Mouse (Mus musculus) T-helper 17 cell (primary cell): ENCODE measurements around the gene Itm2b.

Source experiments
- in situ Hi-C, 2 experiments: fragments of 300-600 bp; cut with MboI, MseI; formaldehyde crosslinking; loops; 1 replicate in 1 of 2; 2 replicates in 1 of 2; pipeline ENCODE4 v1.15.1; 2025; ENCODE audit warnings: high pct_unique_total_duplicates in 2 of 2

Gene Itm2b

GRCm38 (mm10) chr14:73370078-73370670 lies 14.9 kb downstream of the Itm2b start:
- in situ Hi-C loops, result no loop called here

GRCm38 (mm10) chr14:73369634-73370033 lies 15.5 kb downstream of the Itm2b start:
- in situ Hi-C loops, result no loop called here

GRCm38 (mm10) chr14:73368966-73369365 lies 16.1 kb downstream of the Itm2b start:
- in situ Hi-C loops, result no loop called here

DNA sequence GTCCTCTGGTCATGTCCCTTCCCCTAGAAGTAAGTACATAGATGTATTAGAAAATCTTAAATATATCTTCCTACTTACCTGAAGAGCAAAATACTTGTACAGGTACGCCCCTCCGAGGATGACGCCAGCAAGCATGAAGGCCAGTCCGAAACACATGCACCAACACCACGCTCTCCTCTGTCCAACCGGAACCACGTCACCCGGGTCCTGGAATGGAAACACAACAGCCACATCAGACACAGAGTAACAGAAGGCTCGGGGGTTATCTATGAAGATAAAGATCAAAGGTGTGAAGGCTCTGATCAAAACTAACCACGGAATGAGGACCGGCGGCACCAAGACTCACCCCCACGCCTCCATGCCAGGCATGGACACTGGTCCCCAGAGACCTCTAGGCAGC lies 16.9 kb downstream of the Itm2b start:
- in situ Hi-C loops, result no loop called here

GRCm38 (mm10) chr14:73366278-73366677 lies 18.8 kb downstream of the Itm2b start:
- in situ Hi-C loops, result no loop called here

DNA sequence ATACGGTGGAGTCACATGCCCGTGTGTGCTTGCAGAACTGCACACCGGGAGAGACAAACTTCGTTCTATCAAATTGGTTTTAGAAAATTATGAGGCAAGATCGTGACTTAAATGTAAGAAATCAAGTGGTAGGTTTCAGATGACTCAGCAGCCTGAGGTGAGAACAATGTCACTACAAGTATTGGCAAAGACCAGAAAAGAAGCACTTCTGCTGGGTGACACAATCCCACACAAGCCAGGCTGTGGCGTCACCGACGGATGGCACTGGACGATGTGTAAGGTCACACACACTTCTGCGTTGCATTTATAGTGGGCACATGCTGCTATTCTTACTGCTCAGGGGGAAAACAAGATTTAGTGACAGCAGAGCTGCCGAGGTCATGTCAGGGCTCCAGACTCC lies 21.3 kb downstream of the Itm2b start:
- in situ Hi-C loops, result no loop called here

GRCm38 (mm10) chr14:73354700-73355099 lies 30.4 kb downstream of the Itm2b start:
- in situ Hi-C loops, result no loop called here

DNA sequence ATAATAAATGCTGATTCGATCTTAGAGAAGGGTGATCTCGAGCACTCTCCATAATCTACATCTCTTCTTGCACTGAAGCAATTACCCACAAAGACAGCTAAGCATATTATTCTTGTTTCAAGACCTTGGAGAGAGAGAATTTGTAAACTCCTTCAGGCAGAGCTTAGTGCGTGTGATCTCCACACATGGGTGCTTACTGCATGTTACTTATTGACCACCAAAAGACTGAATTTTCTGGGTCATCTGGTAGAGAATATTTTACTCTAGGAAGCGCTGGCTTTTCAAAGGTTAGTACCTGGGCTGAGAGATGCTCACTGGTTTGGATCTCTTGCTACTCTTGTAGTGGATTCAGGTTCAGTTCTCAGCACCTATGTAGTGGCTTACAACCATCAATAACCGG lies 34.0 kb downstream of the Itm2b start:
- in situ Hi-C loops, result no loop called here

DNA sequence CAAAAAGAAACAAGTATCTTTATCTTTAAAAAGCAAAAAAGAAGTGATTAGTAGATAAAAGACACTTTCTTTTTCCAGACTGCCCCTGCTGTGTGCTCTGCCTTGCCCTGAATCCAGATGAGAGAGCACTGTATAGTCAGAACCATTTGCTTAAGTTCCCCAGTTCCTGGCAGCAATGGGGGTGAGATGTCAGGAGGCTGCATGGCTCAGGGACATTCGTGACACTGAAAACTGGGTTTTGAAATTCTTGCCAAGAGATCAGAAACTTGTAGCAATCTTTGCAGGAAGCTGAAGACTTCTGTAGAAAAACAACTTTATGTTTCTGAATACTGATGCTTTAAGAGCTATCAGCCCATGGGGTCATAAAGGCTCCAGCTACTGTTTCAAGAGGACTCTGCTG lies 35.1 kb downstream of the Itm2b start:
- in situ Hi-C loops, result no loop called here

DNA sequence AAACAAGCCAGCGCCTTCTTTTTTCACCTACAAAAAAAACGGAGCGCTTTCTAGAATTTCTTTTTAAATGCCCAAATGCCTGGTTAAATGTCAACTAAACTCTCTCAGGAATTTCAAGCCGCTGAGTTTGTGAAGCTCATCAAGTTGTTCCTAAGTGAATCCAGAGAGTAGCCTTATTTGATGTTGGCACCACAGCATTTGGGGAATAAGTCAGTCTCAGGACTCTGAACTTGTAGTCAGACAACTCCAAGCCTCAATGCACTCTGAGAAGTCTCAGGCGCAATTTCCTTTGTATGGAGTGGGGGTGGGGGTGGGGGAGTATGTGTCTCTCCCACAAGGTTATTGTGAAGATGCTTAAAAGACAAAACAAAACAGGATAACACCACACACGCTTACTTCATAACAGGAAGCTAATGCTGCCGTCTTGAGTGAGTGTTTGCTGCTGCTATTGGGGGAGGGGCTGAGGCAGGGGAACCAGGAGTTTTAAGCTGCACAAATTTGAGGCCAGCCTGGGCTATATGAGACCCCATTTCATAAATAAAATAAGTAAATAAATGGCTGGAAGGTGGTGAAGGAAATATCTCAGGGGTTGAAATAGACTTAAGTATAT lies 35.9 kb downstream of the Itm2b start:
- in situ Hi-C loops, result no loop called here

DNA sequence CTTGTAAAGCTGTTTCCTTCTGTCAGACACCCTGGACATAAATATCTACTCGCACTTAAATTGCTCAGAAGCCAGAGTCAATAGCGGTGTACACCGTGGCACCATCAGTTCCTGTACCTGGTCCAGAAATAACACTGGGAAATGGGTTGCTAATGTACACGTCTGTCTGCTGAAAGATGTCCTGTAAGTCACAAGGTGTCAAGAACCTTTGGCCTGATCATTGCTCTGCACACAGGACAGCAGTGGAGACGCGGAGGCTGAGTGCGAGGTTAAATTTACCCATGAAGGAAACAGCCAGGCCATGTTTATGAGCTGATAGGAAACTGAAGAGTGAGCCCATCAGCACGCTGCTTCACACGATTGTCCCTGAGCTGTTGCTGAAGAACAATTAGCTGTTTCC lies 37.8 kb downstream of the Itm2b start:
- in situ Hi-C loops, result no loop called here

GRCm38 (mm10) chr14:73345614-73346013 lies 39.5 kb downstream of the Itm2b start:
- in situ Hi-C loops, result no loop called here

DNA sequence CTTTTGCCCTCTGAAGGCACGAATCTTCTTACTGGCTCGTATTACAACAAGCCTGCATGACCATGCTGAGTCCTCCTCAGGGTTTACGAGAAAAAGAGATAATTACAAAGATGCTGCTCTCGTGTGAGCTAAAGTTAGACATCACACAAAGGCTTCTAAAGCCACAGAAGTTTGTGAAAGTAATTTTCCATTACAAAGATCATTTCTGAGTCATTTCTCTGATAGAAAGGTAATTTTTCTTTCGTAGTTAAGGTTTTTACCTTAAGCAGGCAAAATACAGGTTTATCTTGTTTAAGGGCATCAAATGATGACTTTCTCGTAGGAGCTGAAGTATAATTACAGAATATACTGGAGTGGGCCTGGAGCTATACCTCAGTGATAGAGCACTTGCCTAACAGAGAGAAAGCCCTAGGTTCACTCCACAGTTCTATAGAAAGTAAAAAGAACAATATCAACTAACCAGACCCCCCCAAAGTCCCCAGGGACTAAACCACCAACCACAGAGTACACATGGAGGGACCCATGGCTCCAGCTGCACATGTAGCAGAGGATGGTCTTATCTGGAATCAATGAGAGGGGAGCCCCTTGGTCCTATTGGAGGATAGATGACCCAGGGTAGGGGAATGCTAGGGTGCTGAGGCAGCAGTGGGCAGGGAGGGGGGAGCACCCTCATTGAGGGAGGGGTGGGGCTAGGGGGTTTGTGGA lies 44.9 kb downstream of the Itm2b start:
- in situ Hi-C loops, result no loop called here

- in situ Hi-C loops, result no loop called here
Measured at GRCm38 (mm10) chr14:73339615-73340014, 45.5 kb downstream of the Itm2b start.

- in situ Hi-C loops, result no loop called here
Measured at GRCm38 (mm10) chr14:73336316-73337080, 48.6 kb downstream of the Itm2b start.

GRCm38 (mm10) chr14:73334926-73335805 lies 49.9 kb downstream of the Itm2b start:
- in situ Hi-C loops, result no loop called here

GRCm38 (mm10) chr14:73333880-73334279 lies 51.2 kb downstream of the Itm2b start:
- in situ Hi-C loops, result no loop called here

DNA sequence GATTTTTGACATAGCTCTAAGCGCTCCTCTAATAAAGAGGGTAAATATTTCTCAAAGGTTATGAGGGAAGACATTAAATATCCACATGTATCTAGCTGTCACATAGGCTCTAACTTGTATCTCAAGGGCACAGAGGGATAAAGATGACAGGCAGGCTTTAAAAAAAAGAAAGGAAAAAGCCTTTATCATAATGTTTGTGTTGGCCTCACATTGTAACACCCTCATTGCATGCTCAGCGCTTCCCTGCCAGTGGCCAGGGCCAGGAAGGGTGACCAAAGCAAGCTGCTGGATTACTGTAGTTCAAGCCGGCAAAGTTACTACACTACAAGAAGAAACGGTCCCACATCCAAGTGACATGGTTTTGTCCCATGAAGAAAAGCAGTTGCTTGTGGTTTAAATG lies 53.7 kb downstream of the Itm2b start:
- in situ Hi-C loops, result no loop called here

GRCm38 (mm10) chr14:73329871-73330270 lies 55.2 kb downstream of the Itm2b start:
- in situ Hi-C loops, result no loop called here

DNA sequence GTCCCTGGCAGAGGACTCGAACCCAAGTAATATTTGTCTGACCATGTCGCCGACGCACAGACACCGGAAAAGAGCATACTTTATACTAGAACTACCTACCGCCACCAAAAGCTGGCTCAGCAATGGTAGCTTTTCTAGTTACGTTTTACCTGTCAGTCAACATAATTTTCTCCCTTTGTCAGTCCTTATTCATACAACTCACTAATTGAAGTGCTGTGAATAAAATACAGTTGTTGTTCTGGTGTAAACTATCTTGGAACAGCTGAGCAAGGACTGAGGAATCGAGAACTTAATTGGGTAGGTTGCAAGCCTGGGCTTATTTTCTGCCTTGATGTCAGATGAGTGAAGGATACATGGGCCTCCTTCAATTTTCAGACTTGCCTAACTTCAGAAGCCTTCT lies 58.6 kb downstream of the Itm2b start:
- in situ Hi-C loops, result no loop called here
